Mouse (Mus musculus) small intestine, adult 2 months (tissue): Measurements from ENCODE around the gene Pemt.

Source experiments
- CTCF ChIP-seq: fragments of 200-500 bp; IDR thresholded peaks from 2 replicates; pipeline ENCODE4 v1.5.1; 2012; ENCODE audit warnings: low read depth, mild to moderate bottlenecking, control low read depth, inconsistent platforms, low read length, moderate library complexity, mixed read lengths; ENCODE audit not compliant: insufficient replicate concordance, insufficient read length; ENCODE audit errors: extremely low read depth
- POLR2A ChIP-seq: fragments of 200-500 bp; IDR thresholded peaks from 2 replicates; pipeline ENCODE4 v1.6.1; 2012; ENCODE audit warnings: low read depth, mild to moderate bottlenecking, control low read depth, inconsistent platforms, low read length, moderate library complexity

GRCm38 (mm10) chr11:60076183-60076582 is 29.9 kb upstream of the Pemt start:
- TF ChIP-seq CTCF (no peak), POLR2A (no peak)
